Mouse (Mus musculus): ENCODE results near the gene Elovl5. TPM values are rescaled to one million over a fixed set of nuclear protein-coding genes. Genes with fewer than 3 reads are reported as not detected.

The Elovl5 gene
- polyA plus RNA-seq, 1 experiment = 74.0 TPM

- Histone ChIP-seq H3K27ac (ENCODE audit: control insufficient read depth, insufficient read depth, low read length) (no peak overlapping the region), H3K4me3 (ENCODE audit: control insufficient read depth, insufficient read depth, low read length) (no peak overlapping the region), H3K4me1 (replicated peaks; ENCODE audit: control insufficient read depth, insufficient read depth, low read length) (no peaks in the 10 kb centered on the region; the same call in 1 of the 2 replicates), H3K36me3 (ENCODE audit: control insufficient read depth, insufficient read depth, low read length) (no peaks in the 10 kb centered on the region), H3K27me3 (ENCODE audit: control insufficient read depth, insufficient read depth, low read length) (no peaks in the 10 kb centered on the region)
- no peak for DNase-seq
- 82% methylated on average over 9 of the region's 9 CpGs for WGBS
- TF ChIP-seq CTCF (IDR thresholded peaks at IDR 0.05; ENCODE audit: borderline replicate concordance, control insufficient read depth, extremely low read depth, insufficient read depth, low read length, poor library complexity) (no peak), POLR2A (IDR thresholded peaks at IDR 0.05; ENCODE audit: control insufficient read depth, extremely low read depth, insufficient read depth, low read length, poor library complexity) (no peak)
Measured at GRCm38 (mm10) chr9:78021256-78021655, 104.1 kb downstream of the Elovl5 start.

- no peak for DNase-seq
- Histone ChIP-seq H3K27me3 (ENCODE audit: control insufficient read depth, insufficient read depth, low read length) (no peaks in the 10 kb centered on the region), H3K36me3 (ENCODE audit: control insufficient read depth, insufficient read depth, low read length) (no peaks in the 10 kb centered on the region), H3K4me3 (ENCODE audit: control insufficient read depth, insufficient read depth, low read length) (no peak overlapping the region), H3K27ac (ENCODE audit: control insufficient read depth, insufficient read depth, low read length) (no peak overlapping the region), H3K4me1 (replicated peaks; ENCODE audit: control insufficient read depth, insufficient read depth, low read length) (no peaks in the 10 kb centered on the region; the same call in 1 of the 2 replicates)
- TF ChIP-seq CTCF (IDR thresholded peaks at IDR 0.05; ENCODE audit: borderline replicate concordance, control insufficient read depth, extremely low read depth, insufficient read depth, low read length, poor library complexity) (no peak), POLR2A (IDR thresholded peaks at IDR 0.05; ENCODE audit: control insufficient read depth, extremely low read depth, insufficient read depth, low read length, poor library complexity) (no peak)
- 57% methylated on average over 8 of the region's 8 CpGs for WGBS
Measured at GRCm38 (mm10) chr9:78022187-78022945, 105.2 kb downstream of the Elovl5 start.

- no peak for TF ChIP-seq CTCF (IDR thresholded peaks at IDR 0.05; ENCODE audit: borderline replicate concordance, control insufficient read depth, extremely low read depth, insufficient read depth, low read length, poor library complexity)
- no peak for TF ChIP-seq POLR2A (IDR thresholded peaks at IDR 0.05; ENCODE audit: control insufficient read depth, extremely low read depth, insufficient read depth, low read length, poor library complexity)
- no peaks in the 10 kb centered on the region for H3K36me3 ChIP-seq (ENCODE audit: control insufficient read depth, insufficient read depth, low read length)
- no peak overlapping the region for H3K4me3 ChIP-seq (ENCODE audit: control insufficient read depth, insufficient read depth, low read length)
- no peaks in the 10 kb centered on the region for H3K27me3 ChIP-seq (ENCODE audit: control insufficient read depth, insufficient read depth, low read length)
- peak; percentile 66 for DNase-seq
- H3K27ac ChIP-seq (ENCODE audit: control insufficient read depth, insufficient read depth, low read length) = no peak overlapping the region
- WGBS = 6% methylated on average over 3 of the region's 3 CpGs
- H3K4me1 ChIP-seq (replicated peaks; ENCODE audit: control insufficient read depth, insufficient read depth, low read length) = no peaks in the 10 kb centered on the region; the same call in 1 of the 2 replicates
Measured at GRCm38 (mm10) chr9:78024823-78025222, 107.7 kb downstream of the Elovl5 start.

GRCm38 (mm10) chr9:78027099-78027498, 109.9 kb downstream of the Elovl5 start:
- 90% methylated on average over 3 of the region's 3 CpGs for WGBS
- no peak overlapping the region for H3K4me3 ChIP-seq (ENCODE audit: control insufficient read depth, insufficient read depth, low read length)
- TF ChIP-seq CTCF (IDR thresholded peaks at IDR 0.05; ENCODE audit: borderline replicate concordance, control insufficient read depth, extremely low read depth, insufficient read depth, low read length, poor library complexity) (no peak), POLR2A (IDR thresholded peaks at IDR 0.05; ENCODE audit: control insufficient read depth, extremely low read depth, insufficient read depth, low read length, poor library complexity) (no peak)

GRCm38 (mm10) chr9:78030835-78031456, 113.8 kb downstream of the Elovl5 start:
- TF ChIP-seq POLR2A (IDR thresholded peaks at IDR 0.05; ENCODE audit: control insufficient read depth, extremely low read depth, insufficient read depth, low read length, poor library complexity) (no peak), CTCF (IDR thresholded peaks at IDR 0.05; ENCODE audit: borderline replicate concordance, control insufficient read depth, extremely low read depth, insufficient read depth, low read length, poor library complexity) (no peak)
- no peak for DNase-seq
- Histone ChIP-seq H3K27ac (ENCODE audit: control insufficient read depth, insufficient read depth, low read length) (no peak overlapping the region), H3K4me3 (ENCODE audit: control insufficient read depth, insufficient read depth, low read length) (no peak overlapping the region), H3K36me3 (ENCODE audit: control insufficient read depth, insufficient read depth, low read length) (no peaks in the 10 kb centered on the region), H3K27me3 (ENCODE audit: control insufficient read depth, insufficient read depth, low read length) (no peaks in the 10 kb centered on the region), H3K4me1 (replicated peaks; ENCODE audit: control insufficient read depth, insufficient read depth, low read length) (no peaks in the 10 kb centered on the region)
- WGBS = 94% methylated on average over 10 of the region's 10 CpGs

More at GRCm38 (mm10) chr9:78027099-78027498, 109.9 kb downstream of the Elovl5 start:
- DNase-seq = no peak
- Histone ChIP-seq H3K27ac (ENCODE audit: control insufficient read depth, insufficient read depth, low read length) (no peak overlapping the region), H3K36me3 (ENCODE audit: control insufficient read depth, insufficient read depth, low read length) (no peaks in the 10 kb centered on the region), H3K4me1 (replicated peaks; ENCODE audit: control insufficient read depth, insufficient read depth, low read length) (no peaks in the 10 kb centered on the region), H3K27me3 (ENCODE audit: control insufficient read depth, insufficient read depth, low read length) (no peaks in the 10 kb centered on the region)

- Histone ChIP-seq H3K27ac (ENCODE audit: control insufficient read depth, insufficient read depth, low read length) (no peak overlapping the region), H3K4me3 (ENCODE audit: control insufficient read depth, insufficient read depth, low read length) (no peak overlapping the region), H3K27me3 (ENCODE audit: control insufficient read depth, insufficient read depth, low read length) (no peaks in the 10 kb centered on the region), H3K4me1 (replicated peaks; ENCODE audit: control insufficient read depth, insufficient read depth, low read length) (no peaks in the 10 kb centered on the region), H3K36me3 (ENCODE audit: control insufficient read depth, insufficient read depth, low read length) (no peaks in the 10 kb centered on the region)
- 93% methylated on average over 4 of the region's 4 CpGs for WGBS
- no peak for DNase-seq
- TF ChIP-seq POLR2A (IDR thresholded peaks at IDR 0.05; ENCODE audit: control insufficient read depth, extremely low read depth, insufficient read depth, low read length, poor library complexity) (no peak), CTCF (IDR thresholded peaks at IDR 0.05; ENCODE audit: borderline replicate concordance, control insufficient read depth, extremely low read depth, insufficient read depth, low read length, poor library complexity) (no peak)
Measured at GRCm38 (mm10) chr9:78032930-78033329, 115.8 kb downstream of the Elovl5 start.

Other genes with a start within 250 kb of the Elovl5 start
- 24.7 and 26.6 TPM in 2 replicates for gene Gclc, start 162.8 kb upstream of the Elovl5 start, polyA plus RNA-seq (2012; rRNA removed)
- 0.20 TPM in 1 of 2 replicates, not detected in the other for gene Gcm1, start 134.6 kb downstream of the Elovl5 start, polyA plus RNA-seq (2012; rRNA removed)
- 99.7 and 119 TPM in 2 replicates for gene Fbxo9, start 191.7 kb downstream of the Elovl5 start, polyA plus RNA-seq (2012; rRNA removed)
- gene Ick, start 191.8 kb downstream of the Elovl5 start, polyA plus RNA-seq (2012; rRNA removed) = 14.5 and 16.5 TPM in 2 replicates

Data from thymus, adult 2 months (tissue).